Mouse (Mus musculus) liver, adult (tissue): ENCODE measurements at regions not wholly inside any gene's neighbourhood (a gene's known extent, or its start where the extent isn't known, plus 50 kb on each side); places are given as distances from the start of the nearest gene placed in this dataset.

Source experiments
- GATA4 ChIP-seq: IDR thresholded peaks from 2 replicates; pipeline ENCODE4 v1.6.1; 2014; ENCODE audit warnings: mild to moderate bottlenecking, low read length; ENCODE audit not compliant: insufficient replicate concordance

DNA sequence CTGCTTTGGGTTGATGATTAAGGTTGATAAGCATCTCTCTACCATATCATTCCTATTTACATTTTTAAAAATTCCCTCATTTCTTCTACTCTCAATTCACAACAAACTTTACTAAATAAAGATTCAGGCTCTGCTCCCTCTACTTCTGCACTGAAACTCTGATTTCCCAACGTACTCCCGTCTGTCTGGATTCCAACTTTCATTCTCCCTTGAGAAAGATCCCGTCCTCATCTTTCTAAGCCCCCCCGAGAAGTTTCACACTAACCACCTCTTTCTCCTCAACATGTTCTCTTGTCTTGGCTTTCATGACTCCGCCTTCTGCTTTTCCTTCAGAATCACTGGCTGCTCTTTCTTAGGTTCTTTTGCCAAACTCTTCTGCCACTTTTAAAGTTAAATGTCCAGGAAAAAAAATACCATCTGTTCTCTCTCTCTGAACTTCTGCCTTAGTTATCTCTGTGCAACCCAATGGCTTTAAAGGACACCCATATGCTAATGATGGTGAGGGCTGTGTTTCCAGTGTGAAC, 89.3 kb upstream of the Hmcn1 start:
- no peak for TF ChIP-seq GATA4

DNA sequence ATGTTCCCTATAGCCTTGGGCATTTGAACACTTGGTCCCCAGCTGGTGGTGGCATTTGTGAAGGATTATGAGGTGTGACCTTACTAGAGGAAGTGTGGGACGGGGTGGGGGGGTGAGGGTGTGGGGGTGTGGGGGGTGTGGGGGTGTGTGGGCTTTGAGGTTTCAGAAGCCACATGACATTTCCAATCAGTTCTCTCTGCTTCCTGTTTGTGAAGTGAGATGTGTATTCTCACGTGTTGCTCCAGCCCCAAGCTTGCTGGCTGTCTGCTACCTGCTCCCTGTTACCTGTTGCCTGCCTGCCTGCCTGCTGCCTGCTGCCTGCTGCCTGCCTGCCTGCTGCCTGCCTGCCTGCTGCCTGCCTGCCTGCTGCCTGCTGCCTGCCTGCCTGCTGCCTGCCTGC, 90.6 kb upstream of the Hmcn1 start:
- TF ChIP-seq GATA4, result no peak

DNA sequence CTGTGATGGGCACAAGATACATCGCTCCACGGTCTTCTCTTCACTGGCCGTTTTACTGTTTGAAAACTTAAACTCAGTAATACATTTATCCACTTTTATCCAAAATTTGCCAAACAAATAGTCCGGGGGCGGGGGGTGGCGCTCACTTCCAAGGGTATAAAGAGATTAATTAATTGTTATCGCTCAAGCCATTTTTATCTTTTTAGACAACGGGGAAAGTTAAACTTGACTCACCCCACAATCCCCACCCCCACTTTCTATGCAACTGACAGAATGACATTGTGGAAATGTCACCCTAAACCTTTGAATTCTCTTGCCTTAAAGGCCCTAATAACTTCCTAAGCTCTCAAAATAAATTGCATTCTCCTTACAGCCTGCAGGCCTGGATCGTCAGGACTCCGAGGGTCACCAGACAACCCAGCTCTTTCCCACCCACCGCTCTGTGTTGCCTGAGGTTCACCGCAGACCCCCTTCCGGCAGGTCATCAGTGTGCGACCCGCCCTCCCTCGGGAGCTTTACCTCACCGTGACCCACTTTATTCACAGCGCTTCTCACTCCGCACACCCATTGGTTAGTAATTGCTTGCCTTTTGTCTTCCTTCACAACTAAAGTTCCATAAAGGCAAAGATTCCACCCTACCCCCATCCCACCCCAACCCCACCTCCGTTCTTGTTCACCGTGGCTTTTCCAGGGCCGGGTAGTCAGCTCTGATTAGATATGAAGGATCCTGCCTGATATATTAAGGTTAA, 93.0 kb upstream of the Hmcn1 start:
- TF ChIP-seq GATA4, result no peak

DNA sequence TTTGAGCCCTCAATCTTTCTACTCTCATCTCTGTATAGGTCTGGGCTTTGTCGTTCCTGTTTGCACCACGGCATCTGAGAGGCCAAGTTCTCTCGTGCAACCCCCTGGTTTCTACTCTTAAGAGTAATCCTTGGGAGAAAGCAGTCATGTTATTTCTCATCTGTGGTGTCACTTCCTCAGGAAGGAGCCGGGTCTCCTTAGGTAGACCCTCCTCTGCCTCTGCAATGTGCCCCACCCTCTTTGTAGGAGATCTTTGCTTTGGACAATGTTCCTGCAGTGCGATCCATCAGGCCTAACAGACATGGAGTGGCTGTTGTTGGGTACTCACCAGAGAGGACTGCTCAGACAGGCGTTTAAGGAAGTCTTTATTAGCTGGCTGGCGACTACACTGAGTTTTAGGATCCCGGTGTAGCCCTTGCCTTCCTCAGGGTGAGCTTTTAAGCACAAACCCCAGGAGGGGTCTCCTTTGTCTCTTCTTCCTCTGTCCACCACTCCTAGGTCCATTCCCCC, 94.0 kb upstream of the Hmcn1 start:
- no peak for TF ChIP-seq GATA4

DNA sequence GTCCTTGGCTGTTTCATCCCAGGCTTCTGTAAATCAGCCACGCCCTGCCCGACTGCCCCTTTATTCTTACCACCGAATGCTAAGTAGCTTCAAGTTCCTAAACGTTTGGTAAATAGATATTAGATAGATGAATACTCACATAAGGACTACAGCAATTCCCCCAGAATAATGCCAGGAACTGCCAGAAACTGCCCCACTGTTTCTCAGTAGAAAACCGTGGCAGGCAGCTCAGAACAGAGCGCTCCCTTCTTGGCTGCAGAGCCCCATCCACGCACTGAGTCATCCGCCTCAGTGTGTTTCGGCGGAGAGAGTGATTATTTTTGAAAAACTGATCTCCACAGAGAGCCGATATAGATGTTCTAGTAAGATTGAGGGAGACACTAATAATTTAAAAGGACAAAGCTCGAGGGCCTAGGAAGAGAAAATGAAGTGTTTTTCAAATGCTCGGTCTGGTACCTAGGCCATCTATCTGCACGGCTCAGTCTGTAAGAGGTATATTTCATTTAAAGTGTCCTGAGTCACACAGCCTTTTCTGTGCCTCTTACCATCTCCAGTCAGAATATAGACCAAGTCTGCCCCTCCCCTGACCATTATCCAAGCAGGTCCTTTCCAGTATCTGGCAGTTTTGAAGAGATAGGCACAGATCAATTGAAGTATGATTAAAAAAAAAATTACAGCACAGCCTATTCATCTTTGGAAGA, 94.4 kb upstream of the Gm47985 start:
- TF ChIP-seq GATA4, result no peak

DNA sequence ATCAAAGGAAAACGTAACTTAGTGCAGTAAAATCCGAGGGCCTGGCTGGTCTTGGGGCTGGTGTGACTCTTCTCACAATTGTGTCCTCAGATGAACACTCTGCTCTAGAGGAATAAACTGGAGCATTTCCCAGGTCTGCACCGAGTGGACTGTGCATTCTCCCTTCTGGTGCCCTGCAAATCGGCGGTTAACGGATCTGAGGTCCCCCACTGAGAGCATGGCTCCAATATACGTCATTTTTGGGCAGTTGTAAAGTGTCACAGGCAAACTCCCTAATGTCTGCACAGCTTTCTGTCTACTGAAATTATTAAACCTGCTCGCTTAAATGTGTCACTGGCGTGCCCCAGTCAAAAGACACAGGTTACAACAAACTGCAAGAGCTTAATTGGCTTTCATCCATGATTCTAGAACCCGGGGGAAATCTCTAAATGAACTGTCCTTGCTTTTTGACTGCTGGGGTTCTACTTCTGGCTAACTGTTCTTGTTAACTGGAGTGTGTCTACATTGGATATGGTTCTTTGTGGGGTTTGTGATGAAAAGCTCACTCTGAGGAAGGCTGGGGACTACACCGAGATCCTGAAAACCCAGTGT, 93.7 kb upstream of the Gm47985 start:
- no peak for TF ChIP-seq GATA4

DNA sequence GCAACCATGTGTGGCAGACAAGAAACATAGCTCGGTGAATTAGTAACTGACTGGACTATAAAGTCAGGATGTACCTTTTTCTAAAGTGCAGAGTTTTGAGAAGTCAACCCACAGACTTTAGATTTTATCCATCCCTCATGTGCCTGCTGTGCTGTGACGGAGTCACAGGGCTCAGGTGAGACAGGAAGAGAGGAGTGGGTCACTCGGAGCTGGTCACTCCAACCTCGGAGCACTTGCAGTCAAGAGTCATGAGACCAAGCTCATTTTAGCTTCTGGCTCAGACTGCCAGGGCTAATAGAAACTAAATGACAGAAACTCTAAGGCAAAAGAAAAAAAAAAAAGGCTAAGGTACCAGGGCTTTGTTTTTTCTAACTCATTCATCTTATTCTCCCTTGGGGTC, 90.3 kb upstream of the Gm47985 start:
- no peak for TF ChIP-seq GATA4

DNA sequence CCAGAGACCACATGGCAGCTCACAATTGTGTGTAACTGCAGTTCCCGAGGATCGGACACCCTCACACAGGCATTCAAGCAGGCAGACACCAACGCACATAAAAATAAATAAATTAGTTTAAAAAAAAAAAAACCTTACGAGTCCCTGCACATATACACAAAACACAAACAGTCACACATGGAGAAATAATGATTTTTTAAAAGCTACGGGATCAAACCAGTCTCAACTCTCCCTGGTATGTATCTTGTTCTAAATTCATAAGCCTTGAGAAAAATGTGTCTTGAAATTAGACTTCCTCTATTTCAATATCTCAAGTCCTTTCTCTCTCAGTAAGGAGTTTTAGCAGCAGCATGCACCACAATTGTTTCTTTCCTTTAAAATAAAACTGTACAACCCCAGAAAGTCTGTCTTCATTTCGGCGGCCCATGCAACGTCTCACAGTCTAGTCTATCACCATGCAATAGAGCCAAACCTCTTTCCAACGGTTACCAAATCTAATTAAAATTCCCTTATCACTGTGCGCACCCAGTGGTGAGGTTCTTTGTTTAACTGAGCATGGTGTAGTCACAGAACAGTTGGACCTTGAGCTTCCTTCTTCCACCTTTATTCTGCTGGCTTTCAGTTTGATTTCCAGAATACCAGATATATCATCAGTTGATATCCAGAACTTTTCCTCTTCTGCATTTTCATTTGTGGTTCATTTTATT, 86.8 kb upstream of the Gm47985 start:
- no peak for TF ChIP-seq GATA4

DNA sequence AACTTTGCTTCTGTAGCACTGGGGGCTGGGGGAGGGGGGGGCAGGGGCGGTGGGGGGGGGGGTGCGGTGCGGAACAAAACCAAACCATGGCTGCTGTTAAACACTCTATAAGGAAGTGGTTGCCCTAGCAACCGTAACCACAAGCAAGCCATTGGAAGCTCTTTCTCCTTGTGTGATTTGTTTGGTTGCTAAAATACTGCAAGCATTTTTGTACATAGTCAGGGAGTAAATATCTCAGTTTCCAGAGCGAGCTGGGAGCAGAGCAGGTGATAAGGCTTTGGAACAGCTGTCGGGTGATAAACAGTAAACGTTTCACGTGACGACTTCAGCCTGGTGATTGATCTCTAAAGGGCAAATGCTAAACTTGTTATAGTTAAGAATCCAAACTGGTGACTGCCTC, 86.3 kb upstream of the Gm47985 start:
- no peak for TF ChIP-seq GATA4

DNA sequence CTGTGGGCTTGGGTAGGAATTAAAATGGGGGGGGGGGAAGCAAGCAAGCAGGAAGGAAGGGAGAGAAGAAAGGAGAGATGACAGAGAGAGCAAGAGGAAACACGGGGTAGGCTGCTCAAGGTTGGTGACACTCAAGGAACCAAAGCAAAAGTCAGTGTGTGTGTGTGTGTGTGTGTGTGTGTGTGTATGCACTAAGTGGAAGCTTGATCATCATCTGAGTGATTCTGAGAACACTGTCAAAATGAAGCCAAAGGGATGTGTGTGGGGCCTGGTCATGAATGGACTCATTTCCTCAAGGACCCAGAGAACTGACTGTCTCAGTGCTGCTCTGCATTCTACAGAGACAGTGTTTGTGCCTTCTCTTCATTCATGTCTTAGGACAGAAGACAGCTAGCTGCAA, 84.8 kb upstream of the Gm47985 start:
- no peak for TF ChIP-seq GATA4

DNA sequence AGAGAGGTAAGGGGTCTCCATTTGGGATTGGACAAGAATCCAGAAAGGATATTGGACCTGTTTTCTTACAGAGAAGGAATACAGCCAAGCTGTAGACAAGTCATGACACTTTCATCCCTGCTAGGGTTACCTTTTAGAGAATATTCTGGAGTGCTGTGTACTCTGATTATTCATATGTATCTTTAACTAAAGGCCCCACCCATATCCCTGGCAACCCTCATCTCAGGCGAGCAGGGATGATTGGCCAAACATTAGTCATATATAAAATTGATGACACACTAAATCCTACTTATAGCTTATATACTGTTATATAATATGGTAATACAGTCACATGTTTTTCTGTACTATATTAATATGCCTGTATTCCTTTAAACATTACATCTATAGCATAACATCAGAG, 83.6 kb upstream of the Gm47985 start:
- TF ChIP-seq GATA4, result no peak

DNA sequence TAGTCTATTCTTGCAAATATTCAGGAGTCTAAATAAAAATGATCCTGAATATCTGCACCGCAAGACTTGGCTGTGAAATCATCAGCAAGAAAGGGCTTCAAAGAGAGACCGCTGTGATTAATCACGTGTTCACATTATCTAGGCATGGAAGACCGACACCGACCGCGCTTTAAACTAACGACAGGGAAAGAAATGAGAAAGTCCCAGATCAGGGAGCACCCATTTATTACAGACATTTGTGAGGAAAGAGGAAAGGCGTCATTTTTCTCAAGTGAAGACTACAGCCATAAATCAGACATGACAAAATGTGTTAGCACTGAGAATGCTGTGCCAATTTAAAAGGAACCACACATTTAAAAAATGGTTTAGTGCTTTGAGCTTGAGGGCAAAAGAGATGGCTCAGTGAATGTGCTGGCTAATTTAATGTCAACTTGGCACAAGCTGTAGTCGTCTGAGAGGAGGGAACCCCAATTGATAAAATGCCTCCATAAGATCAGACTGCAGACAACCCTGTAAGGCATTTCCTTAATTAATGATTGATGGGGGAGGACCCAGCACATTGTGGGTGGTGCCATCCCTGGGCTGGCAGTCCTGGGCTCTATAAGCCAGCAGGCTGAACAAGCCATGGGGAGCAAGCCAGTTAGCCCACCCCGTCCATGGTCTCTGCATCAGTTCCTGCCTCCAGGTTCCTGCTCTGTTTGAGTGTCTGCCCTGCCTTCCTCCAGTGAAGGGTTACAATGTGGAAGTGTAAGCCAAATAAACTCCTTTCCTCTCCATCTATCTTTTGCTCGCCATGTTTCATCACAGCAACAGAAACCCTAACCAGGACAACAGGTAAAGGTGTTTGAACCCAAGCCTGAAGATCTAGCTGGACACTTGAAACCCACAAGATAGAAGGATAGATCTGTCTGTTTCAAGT, 81.5 kb upstream of the Gm47985 start:
- no peak for TF ChIP-seq GATA4

DNA sequence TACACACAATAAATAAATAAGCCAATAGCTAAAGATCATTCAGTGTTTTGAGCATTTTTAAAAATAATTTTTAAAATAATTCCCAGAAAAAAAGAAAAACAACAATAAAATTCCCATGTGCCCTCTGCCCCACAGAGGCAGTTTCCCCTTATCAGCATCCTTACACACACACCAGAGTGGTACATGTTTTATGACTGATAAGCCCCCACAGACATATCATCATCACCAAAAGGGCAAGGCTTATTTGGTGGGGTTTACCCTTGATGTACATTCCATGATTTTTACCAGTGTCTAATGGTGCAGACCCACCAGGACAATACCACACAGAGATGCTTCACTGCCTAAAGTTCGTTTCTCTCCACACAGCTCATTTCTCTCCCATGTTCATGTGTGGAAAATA, 80.8 kb upstream of the Gm47985 start:
- no peak for TF ChIP-seq GATA4

DNA sequence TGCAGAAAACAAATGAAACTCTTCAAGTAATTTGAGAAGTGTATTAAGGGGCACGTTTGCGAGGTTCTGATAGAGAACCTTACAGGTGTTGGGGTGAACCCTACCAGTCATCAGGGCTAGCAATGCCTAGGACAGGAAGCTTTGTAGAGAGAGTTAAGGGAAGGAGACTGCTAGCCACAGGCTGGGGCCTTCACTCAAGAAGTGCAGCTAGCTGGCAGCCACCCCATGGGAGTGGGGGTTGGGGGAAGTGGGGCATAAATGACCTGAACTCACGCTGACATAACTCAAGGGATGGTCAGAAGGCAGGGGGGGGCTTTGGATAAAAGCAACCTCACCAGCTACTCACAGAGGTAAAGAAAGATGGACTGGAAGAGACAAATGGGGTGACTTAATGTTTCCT, 80.3 kb upstream of the Gm47985 start:
- no peak for TF ChIP-seq GATA4
